Mouse (Mus musculus): ENCODE measurements around the gene Atxn7l1.

Gene Atxn7l1

DNA sequence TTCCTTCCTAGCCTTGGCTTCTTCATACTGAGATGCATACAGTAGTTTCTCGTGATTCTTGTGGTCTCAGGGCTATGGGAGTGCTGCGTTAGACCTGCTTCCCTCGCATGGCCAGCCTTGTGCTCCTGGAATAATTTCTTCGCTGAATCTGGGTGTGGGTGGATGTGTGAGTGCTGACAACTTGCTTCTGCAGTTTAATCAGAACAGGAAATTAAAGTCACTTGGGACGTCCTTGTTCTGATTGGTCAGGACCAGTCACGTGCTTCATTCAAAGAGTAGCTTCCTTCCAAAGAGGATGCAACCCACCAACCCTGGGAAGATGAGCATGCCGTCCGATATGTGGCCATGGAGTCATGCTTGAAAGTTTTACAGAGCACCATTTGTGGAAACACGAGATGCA lies 126.2 kb downstream of the Atxn7l1 start:
- no peak for DNase-seq (ENCODE audit: low read depth)

DNA sequence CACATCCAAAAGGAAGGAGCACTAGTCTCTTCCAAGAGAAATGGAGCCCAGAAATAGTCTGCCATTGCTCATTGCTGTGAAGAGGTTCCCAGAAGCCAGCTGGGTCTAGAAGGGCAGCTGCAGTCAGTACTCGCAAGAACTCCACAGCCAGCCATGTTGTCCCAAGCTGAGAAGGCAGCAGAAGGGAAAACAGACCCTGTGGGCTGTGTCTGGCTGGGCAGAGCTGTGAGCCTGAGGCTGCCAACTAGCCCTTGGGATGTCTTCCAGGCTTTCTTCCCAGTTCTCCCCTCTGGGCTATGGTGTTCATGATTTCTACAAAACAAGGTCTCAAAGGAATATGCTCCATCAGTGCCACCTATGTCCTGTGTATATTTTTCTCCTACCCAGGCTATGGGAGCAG lies 128.5 kb downstream of the Atxn7l1 start:
- DNase-seq (ENCODE audit: low read depth) = no peak

DNA sequence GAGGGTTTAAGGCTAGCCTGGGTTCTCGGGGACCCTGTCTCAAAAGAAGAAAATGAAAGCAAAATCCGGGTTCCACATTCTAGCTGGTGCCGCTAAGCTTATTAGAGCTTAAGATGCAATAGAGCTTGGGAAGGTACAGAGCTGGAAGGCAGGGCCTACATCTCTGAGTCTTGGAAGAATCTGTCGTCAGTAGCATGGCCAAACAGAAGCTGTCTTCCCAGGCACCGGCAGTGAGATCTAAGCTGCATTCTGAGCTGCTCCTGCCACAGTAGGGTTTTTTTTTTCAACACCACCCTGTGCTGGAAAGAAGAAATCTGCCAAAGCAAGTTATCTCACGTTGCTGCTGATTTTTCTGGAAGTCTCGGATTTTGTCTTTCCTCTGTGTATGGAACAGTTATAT lies 129.9 kb downstream of the Atxn7l1 start:
- no peak for DNase-seq (ENCODE audit: low read depth)

DNA sequence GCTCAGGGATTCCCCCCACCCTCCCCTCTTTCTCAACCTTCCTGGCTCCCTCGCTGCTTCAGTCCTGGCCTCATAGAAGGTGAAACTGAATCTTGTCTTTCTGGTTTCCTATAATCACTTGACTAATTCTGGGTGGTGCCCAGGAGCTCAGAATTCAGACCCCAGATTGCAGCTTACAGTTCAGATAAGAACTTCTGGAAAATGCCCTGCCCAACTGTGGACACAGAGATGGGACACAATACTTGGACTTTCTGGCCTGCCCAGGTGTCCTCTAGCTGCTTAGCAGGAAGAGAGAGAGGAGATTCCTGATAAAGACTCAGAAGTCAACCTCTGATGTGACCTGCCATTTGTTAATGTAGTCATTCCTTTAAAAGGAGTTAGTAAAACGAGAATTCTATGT lies 131.7 kb downstream of the Atxn7l1 start:
- DNase-seq (ENCODE audit: low read depth) = no peak

DNA sequence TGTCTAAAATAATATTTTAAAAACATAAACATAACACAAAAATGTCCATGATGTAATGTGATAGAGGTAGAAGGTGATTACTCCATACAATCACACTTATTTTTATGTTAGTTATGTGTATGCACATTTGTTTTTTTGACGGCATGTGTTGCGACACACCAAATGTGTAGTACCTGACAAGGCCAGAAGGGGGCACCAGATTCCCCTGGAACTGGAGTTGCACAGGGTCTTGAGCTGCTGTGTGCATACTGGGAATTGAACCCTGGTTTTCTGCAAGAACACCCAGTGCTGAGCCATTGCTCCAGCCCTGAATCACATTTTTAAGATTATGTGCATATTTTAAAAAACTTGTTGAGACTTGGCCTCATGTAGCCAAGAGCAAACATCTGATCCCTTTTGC lies 133.3 kb downstream of the Atxn7l1 start:
- peak; percentile 53 for DNase-seq (ENCODE audit: low read depth)

DNA sequence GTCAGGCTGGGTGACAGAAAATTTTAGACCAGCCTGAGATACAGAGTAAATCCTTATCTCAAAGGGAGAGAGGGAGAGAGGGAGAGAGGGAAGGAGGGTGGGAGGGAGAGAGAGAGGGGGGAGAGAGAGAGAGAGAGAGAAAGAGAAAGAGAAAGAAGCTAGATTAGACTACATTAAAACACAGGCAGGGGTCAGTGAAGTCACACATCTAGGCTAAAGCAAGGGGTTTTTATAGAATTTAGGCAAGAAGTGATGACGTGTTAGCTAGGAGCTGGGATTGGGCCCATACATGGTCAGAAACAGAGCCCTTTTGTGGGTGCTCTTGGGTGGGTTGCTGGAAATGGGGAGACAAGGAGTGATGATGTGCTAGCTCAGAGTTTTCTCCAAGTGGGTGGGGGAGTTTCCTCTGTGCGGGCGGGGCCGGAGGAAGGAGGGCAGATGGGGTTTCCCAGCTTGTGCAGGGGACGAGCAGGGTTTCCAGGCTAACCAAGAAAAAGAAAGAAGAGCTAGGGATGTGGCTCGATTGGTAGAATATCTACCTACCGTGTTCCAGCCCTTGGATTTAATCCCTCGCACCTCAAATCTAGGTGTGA lies 136.9 kb downstream of the Atxn7l1 start:
- DNase-seq (ENCODE audit: low read depth) = no peak

DNA sequence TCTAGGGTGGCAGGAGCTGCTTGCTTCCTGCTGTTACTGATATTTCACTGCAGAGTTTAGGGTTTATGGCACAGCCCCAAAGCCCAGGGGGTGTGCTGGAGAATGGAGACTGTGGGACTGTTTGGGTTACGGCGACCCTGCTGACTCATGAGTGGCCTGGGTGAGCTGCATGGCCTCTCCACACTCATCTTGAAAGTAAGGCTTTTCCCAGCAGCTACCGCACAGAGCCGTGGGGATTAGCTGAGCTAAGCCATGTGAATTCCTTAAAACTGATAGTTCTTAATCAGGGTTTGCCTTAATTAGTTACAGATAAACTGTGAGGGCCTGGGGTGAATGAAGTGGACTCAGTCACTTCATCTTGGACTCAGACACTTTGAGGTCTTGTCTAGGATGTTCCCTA lies 137.9 kb downstream of the Atxn7l1 start:
- DNase-seq (ENCODE audit: low read depth) = no peak

DNA sequence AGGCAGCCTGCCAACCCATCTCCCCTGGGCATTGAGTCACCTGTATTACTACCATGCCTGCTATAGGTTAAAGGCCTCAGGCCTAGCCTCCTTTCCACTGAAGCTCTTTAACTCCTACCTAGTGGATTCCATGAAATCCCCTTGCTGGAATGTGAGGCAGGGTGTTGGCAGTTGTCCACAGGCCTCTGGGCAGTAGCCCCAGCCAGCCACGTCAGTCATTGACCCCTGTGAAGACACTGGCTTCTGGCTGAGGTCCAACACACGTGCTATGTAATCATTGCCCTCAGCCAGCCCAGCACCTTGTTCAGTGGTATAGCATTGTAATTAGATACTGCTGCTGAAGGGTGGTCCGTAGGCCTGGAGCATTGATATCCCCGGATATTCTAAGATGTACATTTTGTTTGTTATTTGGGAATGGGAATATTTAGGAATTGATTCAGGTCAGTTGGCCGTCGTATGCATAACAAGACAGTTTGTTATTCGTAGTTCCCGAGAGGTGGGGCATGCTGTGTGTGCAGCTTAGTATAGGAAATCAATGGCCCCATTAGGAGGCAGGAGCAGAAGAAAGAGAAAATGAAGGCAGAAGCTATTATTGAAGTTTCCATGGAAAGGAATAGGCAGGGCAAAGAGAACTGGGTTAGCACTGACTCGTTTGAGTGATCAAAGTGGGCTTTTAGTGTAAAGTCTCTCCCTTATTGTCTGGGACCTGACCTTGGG lies 138.6 kb downstream of the Atxn7l1 start:
- no peak for DNase-seq (ENCODE audit: low read depth)

DNA sequence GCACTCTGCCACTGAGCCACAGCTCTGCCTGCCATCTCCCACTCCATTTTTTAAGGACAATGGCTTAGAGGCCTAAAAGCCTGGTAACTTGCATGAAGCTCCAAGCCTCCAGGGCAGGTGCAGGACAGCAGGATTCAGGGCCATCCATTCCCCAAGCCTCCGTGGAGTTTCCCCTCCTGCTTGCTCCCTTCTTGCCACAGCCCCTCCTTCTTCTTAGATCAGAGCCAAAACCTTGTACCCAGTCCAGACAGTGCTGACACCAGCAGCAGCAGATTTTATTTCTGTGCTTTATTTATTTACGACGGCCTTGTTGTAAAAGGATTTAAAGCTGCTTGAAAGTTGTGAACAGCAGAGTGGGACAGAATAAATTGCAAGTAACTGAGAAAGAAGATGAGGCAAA lies 140.2 kb downstream of the Atxn7l1 start:
- no peak for DNase-seq (ENCODE audit: low read depth)

DNA sequence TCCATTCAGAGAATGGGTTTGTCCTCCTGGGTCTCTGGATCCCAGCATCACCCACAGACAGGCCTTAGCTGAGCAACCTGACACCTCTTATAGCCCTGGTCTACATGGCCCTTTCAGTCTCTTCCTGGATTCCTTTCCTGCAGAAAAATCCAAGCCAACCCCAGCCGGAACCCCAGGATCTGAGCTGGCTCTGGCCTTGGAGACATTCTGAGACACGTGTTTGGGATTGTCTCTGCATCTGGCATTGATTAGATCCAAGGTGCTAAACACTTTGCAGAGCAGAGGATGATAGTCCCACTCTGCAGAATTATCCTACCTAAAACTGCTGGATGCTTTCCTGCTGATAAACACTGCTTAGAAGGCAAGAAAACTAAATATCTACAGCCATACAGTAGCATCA lies 141.3 kb downstream of the Atxn7l1 start:
- no peak for DNase-seq (ENCODE audit: low read depth)

DNA sequence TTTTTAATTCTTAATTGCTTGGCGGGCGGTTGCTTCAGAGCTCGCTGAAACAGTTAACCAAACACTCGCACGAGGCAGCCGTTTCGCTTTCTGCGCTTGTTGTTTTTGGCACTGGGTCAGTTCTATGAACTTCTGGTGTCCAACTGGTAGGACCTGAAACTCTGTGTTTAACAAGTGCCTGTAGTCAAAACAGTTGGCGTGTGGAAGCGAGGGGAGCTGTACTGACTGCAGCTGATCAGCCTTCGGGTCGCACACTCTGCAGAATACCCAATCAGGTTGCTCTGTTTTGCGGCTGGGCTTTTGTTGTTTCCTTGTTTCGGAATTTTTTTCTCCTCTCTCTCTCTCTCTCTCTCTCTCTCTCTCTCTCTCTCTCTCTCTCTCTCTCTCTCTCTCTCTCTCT lies 154.6 kb downstream of the Atxn7l1 start:
- DNase-seq (ENCODE audit: low read depth) = peak; percentile 46

DNA sequence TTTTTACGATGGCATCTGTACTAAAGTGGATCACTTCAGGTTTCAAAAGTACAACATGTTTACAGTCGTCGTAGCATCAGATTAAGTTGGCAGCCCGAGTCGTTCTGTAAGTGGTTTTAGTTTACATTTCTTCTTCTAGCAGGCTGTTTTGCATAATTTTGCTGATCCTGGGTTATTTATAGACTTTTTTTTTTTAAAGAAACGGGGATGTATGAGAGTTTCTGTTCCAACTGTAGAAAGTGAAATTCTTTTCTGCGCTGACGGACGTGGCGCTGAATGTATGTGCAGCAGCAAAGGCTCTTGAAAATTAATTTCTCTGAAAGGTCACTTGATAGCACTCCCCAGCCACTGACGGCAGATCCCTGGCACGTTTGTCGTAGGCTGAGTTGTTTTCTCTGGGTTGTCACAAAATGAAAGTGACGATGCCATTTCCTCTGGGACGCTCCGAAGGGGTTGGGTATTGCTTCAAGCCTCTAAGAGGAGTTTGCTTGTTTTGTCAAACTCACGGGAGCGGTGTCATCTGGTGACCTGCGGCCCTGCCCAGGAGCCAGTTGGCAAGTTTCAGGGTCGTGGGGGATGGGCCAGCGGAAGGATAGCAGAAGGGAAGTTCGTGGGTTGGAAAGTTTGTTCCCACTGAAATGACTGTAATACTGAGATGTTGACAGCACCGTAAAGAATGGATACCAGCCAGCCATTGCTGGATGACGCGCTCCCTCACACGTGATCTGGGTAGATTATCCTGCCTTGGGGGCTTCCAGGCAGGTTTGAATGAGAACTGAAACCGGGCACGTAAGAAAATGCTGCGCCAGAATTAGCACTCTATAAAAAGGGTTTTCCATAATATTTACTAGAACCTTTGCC lies 155.3 kb downstream of the Atxn7l1 start:
- peak; percentile 45 for DNase-seq (ENCODE audit: low read depth)

DNA sequence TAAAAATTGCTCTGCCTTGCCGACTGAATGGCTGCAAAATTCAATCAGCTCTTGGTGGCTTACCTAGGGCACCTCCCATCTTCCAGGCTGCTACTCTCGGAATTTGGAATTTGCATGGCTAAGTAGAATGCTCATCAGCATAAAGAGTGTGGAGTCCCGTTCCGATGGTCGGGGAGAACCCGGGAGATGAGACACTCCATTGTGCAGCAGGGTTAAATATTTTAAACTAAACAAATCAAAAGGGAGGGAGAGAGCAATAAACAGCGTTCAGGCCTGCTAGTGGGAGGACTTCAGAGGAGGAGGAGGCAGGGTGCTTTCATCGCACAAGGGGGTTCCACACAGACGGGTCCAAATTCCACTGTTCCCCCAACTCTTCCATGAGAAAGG lies 155.9 kb downstream of the Atxn7l1 start:
- DNase-seq (ENCODE audit: low read depth) = no peak

DNA sequence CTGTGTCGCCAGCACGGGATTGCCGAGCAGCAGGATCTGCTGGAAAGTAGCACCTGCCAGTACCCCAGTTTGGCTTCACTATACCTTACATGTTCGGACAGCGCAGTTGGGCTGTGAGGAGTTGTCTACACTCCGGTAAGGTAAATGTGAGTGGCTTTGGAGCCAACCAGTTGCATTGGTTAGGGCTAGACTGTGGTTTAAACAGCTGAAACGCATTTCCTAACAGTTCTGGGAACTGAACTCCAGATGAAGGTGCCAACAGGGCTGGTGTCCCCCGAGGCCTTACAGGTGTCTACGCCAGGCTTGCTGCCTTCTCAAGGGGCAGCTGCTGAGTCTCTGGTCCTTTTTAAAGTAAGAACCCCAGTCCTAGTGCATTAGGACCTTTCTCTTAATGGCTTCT lies 157.6 kb downstream of the Atxn7l1 start:
- no peak for DNase-seq (ENCODE audit: low read depth)

DNA sequence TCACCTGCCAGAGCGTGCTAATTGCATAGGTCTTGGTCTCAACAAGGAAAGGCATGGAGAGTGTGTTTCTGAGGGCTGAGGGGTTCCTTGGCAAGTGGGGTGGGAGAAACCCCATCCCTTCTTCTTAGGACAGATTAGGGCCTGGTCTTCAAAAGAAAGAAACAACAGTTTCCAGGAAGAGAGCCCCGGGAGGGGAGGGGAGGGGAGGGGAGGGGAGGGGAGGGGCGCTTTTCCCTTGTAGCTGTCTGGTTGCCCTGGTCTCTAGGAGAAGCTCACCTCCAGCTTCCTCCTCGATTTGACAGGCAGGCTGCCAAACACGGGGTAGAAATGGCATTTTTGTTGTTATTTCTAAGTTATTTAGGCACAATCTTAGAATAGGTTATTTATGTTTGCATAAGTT lies 159.0 kb downstream of the Atxn7l1 start:
- DNase-seq (ENCODE audit: low read depth) = no peak

DNA sequence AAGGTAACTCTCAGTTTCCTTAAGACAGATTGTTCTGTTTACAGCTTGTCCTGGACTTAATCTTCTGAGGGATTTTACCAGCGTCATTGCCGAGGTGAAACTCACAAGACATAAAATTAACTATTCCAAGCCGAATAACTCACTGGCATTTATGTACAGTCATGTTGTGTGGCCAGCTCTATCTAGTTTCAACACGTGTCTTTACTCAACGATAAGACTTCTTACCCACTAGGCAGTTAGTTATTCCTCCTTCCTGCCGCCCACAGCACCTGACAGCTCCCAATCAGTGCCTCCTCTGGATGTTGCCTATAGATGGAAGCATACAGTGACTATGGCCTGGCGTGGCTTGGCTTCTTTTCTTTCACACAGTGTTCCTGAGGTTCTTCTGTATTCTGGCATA lies 161.2 kb downstream of the Atxn7l1 start:
- DNase-seq (ENCODE audit: low read depth) = no peak

DNA sequence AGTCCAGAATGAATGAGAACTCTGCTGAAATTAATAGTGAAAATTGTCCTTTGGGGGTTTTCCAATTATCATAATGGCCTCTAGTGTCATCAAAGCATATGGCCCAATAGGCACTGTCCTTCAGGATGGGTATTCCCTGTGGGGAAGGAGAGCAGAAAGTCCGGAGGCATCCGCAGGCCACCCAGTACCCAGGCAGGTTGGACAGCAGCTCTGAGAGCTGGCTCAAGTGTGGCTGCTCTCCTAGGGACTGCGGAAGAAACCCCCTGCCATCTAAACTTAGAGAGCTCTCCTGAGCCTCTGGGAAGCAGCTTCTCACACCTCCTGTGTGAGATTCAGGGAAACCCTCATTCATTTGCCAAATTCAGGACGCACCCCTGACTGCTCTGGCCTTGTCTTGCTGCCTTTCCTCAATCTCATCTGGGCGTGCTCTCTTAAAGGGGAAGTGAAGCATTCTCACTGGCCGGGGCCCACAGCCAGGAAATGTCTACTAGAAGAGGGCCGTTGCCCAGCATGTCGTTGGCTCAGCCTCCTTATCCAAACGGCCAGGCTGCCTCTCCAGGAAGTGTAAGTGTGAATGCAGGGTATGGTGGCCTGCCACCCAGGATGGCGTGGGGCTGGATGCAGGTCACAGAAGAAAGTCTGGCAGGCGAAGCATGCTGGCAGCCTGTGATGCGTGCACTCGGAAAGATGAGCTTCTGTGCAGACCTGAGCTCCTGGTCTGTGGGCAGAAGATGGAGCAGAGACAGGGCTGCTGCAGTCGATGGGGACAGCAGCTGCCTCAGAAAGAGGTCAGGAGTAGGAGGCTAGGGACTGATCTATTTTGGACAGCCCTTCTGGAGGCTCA lies 166.6 kb downstream of the Atxn7l1 start:
- peak; percentile 70 for DNase-seq (ENCODE audit: low read depth)

DNA sequence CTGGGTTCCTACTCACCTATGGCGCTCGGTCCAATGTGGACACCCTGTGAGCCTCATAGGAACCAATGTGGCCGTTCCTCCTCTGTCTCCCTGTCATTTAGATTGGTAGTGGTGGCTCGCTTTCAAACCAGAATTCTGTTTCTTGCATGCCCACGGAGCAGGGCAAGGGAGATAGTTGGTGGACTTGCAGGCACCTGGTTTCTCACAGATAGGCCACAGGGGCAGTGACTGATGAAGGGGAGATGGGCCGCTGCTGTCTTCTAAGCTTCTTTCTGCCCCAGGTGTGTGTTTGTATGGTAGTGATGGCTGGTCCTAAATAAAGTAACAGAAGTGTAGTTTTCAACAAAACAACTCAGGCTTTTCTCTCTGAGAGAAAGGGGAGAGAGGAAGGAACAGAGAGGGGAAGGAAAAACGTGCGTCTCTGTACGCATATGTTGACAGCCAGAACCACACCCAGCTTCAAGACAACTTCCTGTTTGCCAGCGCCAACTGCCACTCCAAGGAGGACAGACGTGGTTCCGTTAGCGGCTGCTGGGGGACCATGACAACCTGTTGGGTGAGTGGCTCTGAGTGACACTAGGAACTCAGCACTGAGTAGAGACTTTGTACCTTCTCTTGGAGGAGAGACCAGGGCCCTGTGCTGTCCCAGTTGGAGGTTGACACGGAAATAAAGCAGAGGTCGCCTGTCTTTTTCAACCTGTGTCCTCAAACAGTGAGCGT lies 167.6 kb downstream of the Atxn7l1 start:
- peak; percentile 56 for DNase-seq (ENCODE audit: low read depth)

DNA sequence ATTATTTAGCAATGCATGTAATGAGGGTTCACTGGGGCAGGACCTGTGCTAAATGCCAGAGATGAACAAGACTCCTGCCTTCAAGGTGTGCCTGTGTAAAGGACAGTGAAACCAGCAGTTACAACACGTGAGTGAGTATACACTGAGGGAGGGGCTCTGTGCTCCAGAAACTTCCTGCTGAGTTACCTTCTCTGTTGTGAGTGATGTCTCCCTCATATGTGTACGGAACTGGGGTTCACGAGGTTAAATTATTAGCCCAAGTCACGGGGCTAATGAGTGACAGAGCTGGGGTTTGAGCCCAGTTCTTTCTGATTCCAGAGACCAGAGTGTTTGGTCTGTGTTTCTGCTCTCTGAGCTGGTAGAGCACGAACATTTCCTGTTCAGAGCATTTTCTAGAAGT lies 168.3 kb downstream of the Atxn7l1 start:
- no peak for DNase-seq (ENCODE audit: low read depth)

DNA sequence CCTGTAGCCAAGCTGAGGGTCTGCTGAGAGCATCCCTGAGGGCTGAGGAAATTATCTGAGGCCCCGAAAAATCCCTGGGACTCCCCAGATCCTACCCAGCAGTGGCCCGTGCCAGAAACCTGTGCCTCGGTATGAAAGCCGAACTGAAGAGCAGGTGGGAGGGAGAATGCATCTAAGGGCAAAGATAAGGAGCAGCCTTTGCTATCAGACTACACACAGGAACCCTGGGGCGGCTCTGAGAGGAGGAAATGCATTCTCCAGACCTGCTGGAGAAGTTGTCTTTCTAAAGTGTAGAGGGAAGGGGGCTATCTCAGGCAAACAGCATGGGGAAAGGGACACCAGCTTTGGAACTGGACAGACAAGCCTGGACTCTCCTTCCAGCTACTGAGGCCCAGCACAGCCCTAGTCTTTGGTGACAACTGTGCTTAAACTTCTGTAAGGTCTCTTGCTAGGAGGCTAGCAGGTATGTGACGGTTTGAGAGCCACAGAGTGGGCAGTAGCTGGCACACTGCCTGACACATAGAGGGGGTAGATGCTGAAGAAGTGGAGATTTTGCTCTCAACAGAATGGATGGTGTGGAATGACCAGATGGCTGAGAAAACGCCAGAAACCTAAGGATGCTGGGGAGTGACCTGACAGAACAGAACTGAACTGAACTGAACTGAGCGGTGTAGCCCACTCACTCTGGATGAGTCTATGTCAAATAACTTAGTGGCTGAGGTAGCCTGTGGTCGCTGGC lies 170.5 kb downstream of the Atxn7l1 start:
- peak; percentile 72 for DNase-seq (ENCODE audit: low read depth)

DNA sequence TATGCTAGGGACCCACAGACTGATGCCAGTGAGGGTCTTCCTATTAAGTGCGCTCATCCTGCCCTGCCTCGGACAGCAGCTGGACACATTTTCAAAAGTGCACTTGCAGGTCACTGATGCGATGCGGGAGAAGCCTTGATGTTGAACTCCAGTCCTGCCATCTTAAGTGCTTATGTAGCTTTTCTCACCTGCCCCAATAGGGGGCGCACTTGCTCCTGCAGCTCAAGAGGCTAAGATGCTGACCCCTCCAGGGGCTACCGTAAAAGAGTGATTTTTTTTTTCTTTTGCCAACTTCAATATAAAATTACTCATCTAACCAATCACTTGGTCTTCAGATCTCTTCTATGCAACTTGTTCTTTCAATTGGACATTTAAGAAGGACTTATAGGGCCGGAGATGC lies 175.1 kb downstream of the Atxn7l1 start:
- no peak for DNase-seq (ENCODE audit: low read depth)
